Mouse (Mus musculus): ENCODE data around the gene Mapk1ip1l.

DNA sequence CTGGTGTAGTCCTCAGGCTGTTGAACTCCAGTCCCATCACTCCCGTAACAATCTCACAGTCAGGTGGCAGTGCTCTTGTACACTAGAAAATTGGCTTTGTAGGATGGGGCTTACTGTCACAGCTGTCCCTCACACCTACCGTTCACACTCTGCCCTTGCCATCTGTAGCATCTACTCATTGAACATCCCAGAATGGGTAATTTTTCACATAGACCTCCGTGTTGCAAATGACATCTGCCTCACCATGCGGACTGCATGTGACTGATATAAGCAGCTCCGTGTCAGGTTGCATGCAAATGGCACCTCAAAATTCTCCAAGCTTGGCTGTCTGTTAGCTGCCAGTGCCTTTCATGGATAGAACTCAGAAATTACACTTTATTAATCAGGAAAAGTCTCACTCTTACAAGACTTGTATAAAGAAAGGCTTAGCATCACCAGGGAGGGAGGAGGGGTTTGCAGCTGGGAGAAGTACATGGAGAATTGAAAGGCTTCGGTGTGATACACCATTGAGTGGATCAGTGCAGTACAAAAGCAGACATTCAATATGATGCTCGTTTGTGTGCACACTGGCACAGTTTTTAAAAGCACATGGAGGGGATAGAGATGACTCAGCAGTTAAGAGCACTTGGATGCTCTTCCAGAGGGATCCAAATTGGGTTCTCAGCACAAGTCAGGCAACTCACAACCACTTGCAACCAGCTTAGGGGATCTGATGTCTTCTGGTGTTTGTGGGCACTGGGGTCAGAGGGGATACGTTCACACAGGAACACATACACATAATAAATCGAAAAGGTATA lies 28.1 kb downstream of the Mapk1ip1l start:
- no peak for TF ChIP-seq GATA1 (IDR thresholded peaks at IDR 0.05; ENCODE audit: borderline replicate concordance, low read length)
- TF ChIP-seq FLI1 (IDR thresholded peaks at IDR 0.05; ENCODE audit: low read length) = no peak
